Mouse (Mus musculus) limb, embryonic 12.5 days (tissue): ENCODE measurements at regions not wholly inside any gene's neighbourhood (a gene's known extent, or its start where the extent isn't known, plus 50 kb on each side); places are given as distances from the start of the nearest gene placed in this dataset.

ENCODE experiments used
- ATAC-seq: fragments of 200-750 bp; cut with Nextera tagmentation; 2 replicates; pipeline ENCODE4 v1.8.0; 2017; ENCODE audit warnings: low read depth, moderate TSS enrichment; ENCODE audit not compliant: insufficient number of reproducible peaks, insufficient read depth, low FRiP score, low TSS enrichment
- H3K27ac ChIP-seq: fragments of 300-500 bp; sonication (generic); 2 replicates; pipeline ENCODE4 v1.5.1; 2016; ENCODE audit warnings: mild to moderate bottlenecking, moderate library complexity
- H3K27me3 ChIP-seq: fragments of 300-500 bp; sonication (generic); 2 replicates; pipeline ENCODE4 v1.6.1; 2016; ENCODE audit warnings: mild to moderate bottlenecking, moderate library complexity
- H3K36me3 ChIP-seq: fragments of 300-500 bp; sonication (generic); 2 replicates; pipeline ENCODE4 v1.6.1; 2016; ENCODE audit warnings: mild to moderate bottlenecking, moderate library complexity
- H3K4me1 ChIP-seq: fragments of 300-500 bp; sonication (generic); replicated peaks from 2 replicates; pipeline ENCODE4 v1.6.1; 2016
- H3K4me2 ChIP-seq: fragments of 300-500 bp; sonication (generic); 2 replicates; pipeline ENCODE4 v1.6.1; 2016; ENCODE audit warnings: mild to moderate bottlenecking, moderate library complexity
- H3K4me3 ChIP-seq: fragments of 300-500 bp; sonication (generic); replicated peaks from 2 replicates; pipeline ENCODE4 v1.5.1; 2016; ENCODE audit warnings: mild to moderate bottlenecking
- H3K9ac ChIP-seq: fragments of 300-500 bp; sonication (generic); replicated peaks from 2 replicates; pipeline ENCODE4 v1.6.1; 2016; ENCODE audit warnings: mild to moderate bottlenecking, moderate library complexity
- H3K9me3 ChIP-seq: fragments of 300-500 bp; sonication (generic); 2 replicates; pipeline ENCODE4 v1.6.1; 2016; ENCODE audit warnings: mild to moderate bottlenecking, moderate library complexity
- WGBS: fragments of 180-500 bp; shearing (Covaris S2); methylation state at CpG from one replicate; pipeline ENCODE4 v1.1.7; 2016; 5-methylcytosine and 5-hydroxymethylcytosine counted together

GRCm38 (mm10) chr1:152313480-152313879 lies 73.0 kb downstream of the Tsen15 start:
- Histone ChIP-seq H3K36me3 (no peaks in the 10 kb centered on the region), H3K27ac (no peak overlapping the region), H3K9me3 (peaks cover 9% of the 10 kb centered on the region; the same call in 1 of the 2 replicates), H3K9ac (no peak overlapping the region), H3K27me3 (no peaks in the 10 kb centered on the region), H3K4me1 (no peaks in the 10 kb centered on the region), H3K4me2 (no peak overlapping the region), H3K4me3 (no peak overlapping the region)
- WGBS = 59% methylated on average over 2 of the region's 2 CpGs
- no peak for ATAC-seq

GRCm38 (mm10) chr1:152305461-152305860 lies 81.0 kb downstream of the Tsen15 start:
- Histone ChIP-seq H3K27me3 (no peaks in the 10 kb centered on the region), H3K9ac (no peak overlapping the region), H3K4me2 (no peak overlapping the region), H3K9me3 (no peaks in the 10 kb centered on the region), H3K27ac (no peak overlapping the region), H3K36me3 (no peaks in the 10 kb centered on the region), H3K4me1 (no peaks in the 10 kb centered on the region), H3K4me3 (no peak overlapping the region)
- WGBS = 86% methylated on average over 3 of the region's 3 CpGs
- no peak for ATAC-seq

- no peaks in the 10 kb centered on the region for H3K4me1 ChIP-seq
- no peaks in the 10 kb centered on the region for H3K36me3 ChIP-seq
- H3K4me2 ChIP-seq = no peak overlapping the region
- no peak overlapping the region for H3K4me3 ChIP-seq
- 78% methylated on average over 14 of the region's 14 CpGs for WGBS
- no peaks in the 10 kb centered on the region for H3K27me3 ChIP-seq
- H3K27ac ChIP-seq = no peak overlapping the region
- no peak for ATAC-seq
- no peaks in the 10 kb centered on the region for H3K9me3 ChIP-seq
- no peak overlapping the region for H3K9ac ChIP-seq
Observed at GRCm38 (mm10) chr1:152304487-152305130, 81.9 kb downstream of the Tsen15 start.

- Histone ChIP-seq H3K4me3 (no peak overlapping the region), H3K9ac (no peak overlapping the region), H3K4me2 (no peak overlapping the region), H3K9me3 (0 out of 2 replicates have a peak, but pooled peaks cover 6% of the 10 kb centered on the region), H3K27me3 (no peaks in the 10 kb centered on the region), H3K27ac (no peak overlapping the region), H3K4me1 (no peaks in the 10 kb centered on the region), H3K36me3 (no peaks in the 10 kb centered on the region)
- no peak for ATAC-seq
- 71% methylated on average over 8 of the region's 8 CpGs for WGBS
Observed at GRCm38 (mm10) chr1:152301355-152301754, 85.1 kb downstream of the Tsen15 start.

- Histone ChIP-seq H3K27me3 (no peaks in the 10 kb centered on the region), H3K9ac (no peak overlapping the region), H3K4me3 (no peak overlapping the region), H3K27ac (no peak overlapping the region), H3K4me2 (no peak overlapping the region), H3K36me3 (no peaks in the 10 kb centered on the region), H3K4me1 (peaks cover 23% of the 10 kb centered on the region), H3K9me3 (no peaks in the 10 kb centered on the region)
- 69% methylated on average over 9 of the region's 9 CpGs for WGBS
- ATAC-seq = no peak
Observed at GRCm38 (mm10) chr1:152292196-152292736, 94.2 kb downstream of the Tsen15 start.

GRCm38 (mm10) chr1:152290768-152291167 lies 95.7 kb downstream of the Tsen15 start:
- Histone ChIP-seq H3K36me3 (no peaks in the 10 kb centered on the region), H3K27ac (no peak overlapping the region), H3K4me1 (peaks cover 23% of the 10 kb centered on the region), H3K9ac (no peak overlapping the region), H3K4me3 (no peak overlapping the region), H3K9me3 (no peaks in the 10 kb centered on the region), H3K27me3 (no peaks in the 10 kb centered on the region), H3K4me2 (peak overlapping the region; percentile 26; the same call in 1 of the 2 replicates)
- WGBS = 47% methylated on average over 7 of the region's 7 CpGs
- no peak for ATAC-seq

- H3K9me3 ChIP-seq = no peaks in the 10 kb centered on the region
- no peak overlapping the region for H3K4me3 ChIP-seq
- ATAC-seq = no peak
- H3K36me3 ChIP-seq = no peaks in the 10 kb centered on the region
- H3K27me3 ChIP-seq = no peaks in the 10 kb centered on the region
- H3K4me1 ChIP-seq = peaks cover 23% of the 10 kb centered on the region
- H3K27ac ChIP-seq = no peak overlapping the region
- H3K9ac ChIP-seq = no peak overlapping the region
- 64% methylated on average over 15 of the region's 15 CpGs for WGBS
- no peak overlapping the region for H3K4me2 ChIP-seq
Observed at GRCm38 (mm10) chr1:152287566-152288490, 98.7 kb downstream of the Tsen15 start.

- H3K27ac ChIP-seq = no peak overlapping the region
- H3K4me2 ChIP-seq = no peak overlapping the region
- H3K4me1 ChIP-seq = peaks cover 16% of the 10 kb centered on the region; the same call in 1 of the 2 replicates
- ATAC-seq = no peak
- no peaks in the 10 kb centered on the region for H3K9me3 ChIP-seq
- no peak overlapping the region for H3K4me3 ChIP-seq
- H3K36me3 ChIP-seq = no peaks in the 10 kb centered on the region
- no peak overlapping the region for H3K9ac ChIP-seq
- WGBS = 80% methylated on average over 8 of the region's 8 CpGs
- H3K27me3 ChIP-seq = no peaks in the 10 kb centered on the region
Observed at GRCm38 (mm10) chr1:152286677-152287076, 99.8 kb downstream of the Tsen15 start.

- no peak for ATAC-seq
- Histone ChIP-seq H3K4me1 (no peaks in the 10 kb centered on the region), H3K27ac (no peak overlapping the region), H3K9ac (no peak overlapping the region), H3K36me3 (no peaks in the 10 kb centered on the region), H3K9me3 (no peaks in the 10 kb centered on the region), H3K4me3 (no peak overlapping the region), H3K4me2 (no peak overlapping the region), H3K27me3 (no peaks in the 10 kb centered on the region)
- WGBS = 94% methylated on average over 11 of the region's 11 CpGs
Observed at GRCm38 (mm10) chr1:152282106-152282505, 104.4 kb downstream of the Tsen15 start.

- Histone ChIP-seq H3K27ac (no peak overlapping the region), H3K4me3 (no peak overlapping the region), H3K4me1 (no peaks in the 10 kb centered on the region), H3K36me3 (no peaks in the 10 kb centered on the region), H3K9ac (no peak overlapping the region), H3K9me3 (no peaks in the 10 kb centered on the region), H3K4me2 (no peak overlapping the region), H3K27me3 (no peaks in the 10 kb centered on the region)
- 86% methylated on average over 8 of the region's 8 CpGs for WGBS
- ATAC-seq = no peak
Observed at GRCm38 (mm10) chr1:152281201-152281600, 105.3 kb downstream of the Tsen15 start.

GRCm38 (mm10) chr1:152280014-152280413 lies 106.5 kb downstream of the Tsen15 start:
- Histone ChIP-seq H3K9ac (no peak overlapping the region), H3K9me3 (no peaks in the 10 kb centered on the region), H3K4me3 (no peak overlapping the region), H3K36me3 (no peaks in the 10 kb centered on the region), H3K4me1 (no peaks in the 10 kb centered on the region), H3K4me2 (no peak overlapping the region), H3K27me3 (no peaks in the 10 kb centered on the region), H3K27ac (no peak overlapping the region)
- WGBS = 27% methylated on average over 1 of the region's 1 CpGs
- no peak for ATAC-seq
